Mouse (Mus musculus) c-Kit-negative CD71-positive TER-119-positive erythroid progenitor cells, embryonic 14.5 days (primary cell): ENCODE data around the gene Mycbp2.

ENCODE experiments used
- DNase-seq: peaks from one replicate; pipeline ENCODE4 v3.0.0-alpha.2; 2013; ENCODE audit warnings: low read depth, low spot score

Mycbp2 gene

DNA sequence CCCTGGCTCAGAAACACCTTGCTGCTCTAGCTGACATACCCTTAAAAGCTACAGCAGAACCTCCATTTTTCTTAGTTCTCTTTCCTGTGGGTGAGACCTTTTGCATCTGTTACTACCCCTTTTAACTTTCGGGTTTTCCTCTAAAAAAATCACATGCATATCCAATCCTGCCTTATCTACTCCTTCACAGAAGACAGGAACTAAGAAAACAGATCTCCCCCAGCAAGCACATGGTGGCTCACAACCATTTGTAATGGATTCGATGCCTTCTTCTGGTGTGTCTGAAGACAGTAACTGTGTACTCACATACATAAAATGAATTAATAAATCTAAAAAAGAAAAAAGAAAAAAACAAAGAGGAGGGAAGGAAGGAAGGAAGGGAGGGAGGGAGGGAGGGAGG is 87.9 kb downstream of the Mycbp2 start:
- no peak for DNase-seq

DNA sequence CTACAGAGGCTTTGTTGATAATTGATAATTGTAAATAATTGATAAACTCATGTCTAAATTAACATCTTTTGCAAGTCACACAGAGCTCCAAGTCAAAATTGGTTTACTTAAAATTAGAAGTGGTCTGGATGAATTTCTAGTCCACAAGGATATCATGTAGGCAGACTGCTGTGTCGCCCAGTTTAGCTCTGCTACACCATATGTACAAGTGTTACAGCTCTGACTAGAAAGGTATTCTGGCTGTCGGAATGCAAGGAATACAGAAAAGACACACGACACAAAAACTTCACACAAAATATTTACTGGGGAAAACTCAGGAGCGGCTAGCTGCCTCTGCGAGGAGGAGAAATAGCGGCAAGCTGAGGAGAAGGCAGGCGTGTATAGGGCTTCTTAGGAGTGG is 89.7 kb downstream of the Mycbp2 start:
- no peak for DNase-seq

DNA sequence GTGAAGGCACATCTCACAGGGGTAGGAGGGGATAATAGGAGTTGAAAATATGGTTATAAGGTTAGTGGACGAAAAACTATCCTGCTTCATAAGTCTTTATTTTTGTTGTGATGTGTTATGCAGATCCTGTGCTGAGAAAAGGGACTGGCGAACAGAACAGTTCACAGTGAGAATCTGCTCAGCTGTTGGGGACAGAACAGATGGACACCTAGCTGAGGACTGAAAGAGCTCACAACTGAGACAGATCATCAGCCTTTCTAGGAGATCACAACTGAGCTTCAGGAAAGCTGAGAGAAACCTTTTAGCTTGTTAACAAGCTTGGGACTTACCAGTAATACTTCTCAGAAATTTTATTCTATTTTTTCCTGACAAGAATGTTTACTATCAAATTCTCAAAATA is 92.3 kb downstream of the Mycbp2 start:
- DNase-seq = no peak

DNA sequence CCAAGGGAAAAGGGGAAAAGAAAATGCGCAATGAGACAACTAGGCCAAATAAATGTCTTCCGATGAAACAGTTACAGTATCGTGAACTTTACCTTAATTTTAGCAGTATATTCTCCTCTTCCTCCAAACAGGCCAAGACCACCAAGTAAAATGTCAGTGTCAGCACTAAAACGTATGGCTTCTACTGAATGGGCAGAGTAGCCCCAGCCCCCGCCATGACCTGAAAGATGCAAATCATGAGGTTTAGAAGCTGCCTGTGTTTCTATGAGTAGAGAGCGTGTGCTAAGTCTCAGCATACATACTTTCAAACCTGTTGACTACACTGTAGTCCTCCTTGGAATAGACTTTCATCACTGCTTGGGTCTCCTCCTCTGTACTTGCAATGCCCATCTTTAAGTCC is 104.6 kb downstream of the Mycbp2 start:
- DNase-seq = no peak

DNA sequence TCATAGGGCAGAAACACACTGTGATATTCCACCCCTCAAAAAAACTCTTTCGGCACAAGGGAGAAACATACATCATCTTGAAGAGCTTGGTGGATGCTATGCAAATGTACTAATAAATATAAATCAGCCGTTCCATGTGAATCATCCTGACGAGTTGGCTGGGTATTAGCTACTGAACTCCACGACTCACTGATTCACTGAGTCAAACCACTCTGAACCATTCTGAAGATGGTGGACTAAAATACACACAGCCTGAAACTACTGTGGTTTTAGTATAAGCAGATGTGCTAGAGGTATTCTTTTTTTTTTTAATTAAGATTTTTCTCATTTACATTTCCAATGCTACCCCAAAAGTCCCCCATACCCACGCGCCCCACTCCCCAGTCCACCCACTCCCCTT is 111.8 kb downstream of the Mycbp2 start:
- DNase-seq = no peak

DNA sequence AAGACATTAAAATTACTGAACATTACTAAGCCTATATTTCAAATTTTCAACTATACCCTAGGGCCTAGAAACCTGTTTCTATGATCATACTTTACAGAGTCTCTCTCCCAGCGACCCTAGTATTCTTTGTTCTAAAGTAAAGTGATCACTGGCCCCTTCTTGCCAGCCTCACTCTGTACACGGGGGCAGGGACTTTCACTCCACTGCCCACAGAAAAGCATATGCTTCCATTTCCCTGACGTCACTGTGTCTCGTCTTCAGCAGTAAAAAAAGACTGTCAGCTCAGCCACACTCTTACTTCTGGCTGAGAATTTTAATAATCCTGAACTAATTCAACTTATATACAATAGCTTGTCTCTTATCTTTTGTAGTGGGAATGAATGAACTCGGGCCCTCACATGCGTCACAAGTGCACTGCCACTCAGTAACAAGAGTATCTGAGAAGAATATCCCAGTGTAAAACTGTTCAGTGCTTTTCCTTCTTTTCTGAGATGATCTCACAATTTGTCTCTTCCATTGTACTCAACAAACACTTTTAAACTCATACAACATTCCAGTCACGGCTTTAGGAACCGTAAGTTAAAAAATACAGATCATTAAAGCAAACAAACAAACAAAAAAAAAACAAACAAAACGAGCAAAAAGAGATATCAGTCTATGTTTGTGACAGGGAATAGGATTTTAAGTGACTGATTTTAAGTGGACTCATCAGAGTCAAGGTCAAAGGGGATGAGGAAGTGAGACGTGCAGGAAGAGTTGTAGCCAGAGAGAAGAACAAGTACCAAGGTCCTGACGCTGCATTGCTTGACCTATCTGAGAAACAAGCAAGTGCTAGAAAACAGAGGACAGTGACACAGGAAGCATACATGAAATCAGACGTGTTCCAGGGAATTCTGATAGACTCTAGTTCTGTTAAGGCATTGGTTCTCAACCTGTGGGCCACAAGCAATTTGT is 112.7 kb downstream of the Mycbp2 start:
- no peak for DNase-seq

DNA sequence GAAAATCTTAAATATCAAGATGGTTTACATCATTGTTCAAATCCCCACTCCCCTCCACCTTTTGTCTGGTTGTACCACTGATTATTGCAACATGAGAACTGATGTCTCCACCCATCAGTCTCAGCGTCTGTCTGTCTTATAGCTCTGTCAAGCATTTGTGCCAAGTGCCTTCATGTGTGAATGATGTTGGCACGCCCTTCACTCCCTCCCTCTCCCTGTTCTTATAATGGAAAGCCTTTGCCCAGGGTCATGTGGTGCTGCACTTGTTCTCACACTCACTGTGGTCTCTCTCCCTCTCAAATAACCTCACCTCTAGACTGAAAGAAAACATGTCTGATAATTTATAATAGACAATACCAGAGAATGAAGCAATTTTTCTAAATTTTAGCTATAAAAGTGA is 124.3 kb downstream of the Mycbp2 start:
- no peak for DNase-seq

DNA sequence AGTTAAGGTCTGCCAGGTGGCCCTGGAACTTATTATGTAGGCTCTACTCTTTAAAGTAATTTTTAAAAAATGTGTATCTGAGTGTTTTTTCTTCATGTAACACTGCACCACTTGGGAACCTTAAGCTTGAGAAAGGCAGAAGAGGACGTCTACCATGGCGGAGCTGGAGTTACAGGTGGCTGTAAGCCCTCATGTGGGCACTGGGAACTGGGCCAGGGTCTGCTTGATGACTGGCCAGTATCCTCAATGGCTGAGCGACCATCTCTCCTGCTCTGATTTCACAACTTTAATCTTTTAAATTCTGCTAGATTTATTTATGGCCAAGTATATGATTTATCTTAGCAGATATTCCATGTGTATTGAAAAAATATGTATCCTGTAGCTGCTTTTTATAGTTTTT is 124.9 kb downstream of the Mycbp2 start:
- no peak for DNase-seq

DNA sequence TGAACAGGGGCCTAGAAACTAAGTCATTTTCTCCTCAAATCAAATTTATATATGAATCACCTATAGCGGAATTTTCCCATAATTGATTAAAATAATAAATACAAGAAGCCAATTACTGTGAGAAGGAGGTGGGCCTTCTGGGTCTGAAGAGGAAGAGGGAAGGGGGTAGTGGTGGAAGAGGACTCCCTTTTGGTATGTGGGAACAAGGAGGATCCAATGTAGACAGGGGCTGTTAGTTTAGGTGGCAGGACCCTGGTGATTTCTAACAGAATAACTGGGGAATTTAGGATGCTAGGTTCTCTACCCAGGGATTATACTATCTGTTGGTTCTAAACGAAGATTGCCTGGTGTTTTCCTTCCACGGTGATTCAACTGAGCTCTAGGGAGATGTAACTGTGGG is 130.3 kb downstream of the Mycbp2 start:
- DNase-seq = no peak

DNA sequence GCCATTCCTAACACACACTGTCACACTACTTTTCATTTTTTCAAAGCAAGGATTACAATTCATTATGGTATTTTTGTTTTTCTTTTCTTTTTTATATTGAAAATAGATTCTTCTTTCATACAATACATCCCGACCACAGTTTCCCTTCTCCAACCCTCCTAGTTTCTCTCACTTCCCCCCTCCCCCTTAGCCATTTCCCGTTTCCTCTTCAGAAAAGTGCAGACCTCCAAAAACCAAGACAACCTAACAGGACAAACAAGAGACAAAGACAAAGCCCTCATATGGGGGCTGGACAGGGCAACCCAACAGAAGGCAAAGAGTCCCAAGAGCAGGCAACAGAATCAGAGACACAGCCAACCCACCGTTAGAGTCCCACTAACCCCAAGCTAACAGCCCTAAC is 160.0 kb downstream of the Mycbp2 start:
- no peak for DNase-seq

DNA sequence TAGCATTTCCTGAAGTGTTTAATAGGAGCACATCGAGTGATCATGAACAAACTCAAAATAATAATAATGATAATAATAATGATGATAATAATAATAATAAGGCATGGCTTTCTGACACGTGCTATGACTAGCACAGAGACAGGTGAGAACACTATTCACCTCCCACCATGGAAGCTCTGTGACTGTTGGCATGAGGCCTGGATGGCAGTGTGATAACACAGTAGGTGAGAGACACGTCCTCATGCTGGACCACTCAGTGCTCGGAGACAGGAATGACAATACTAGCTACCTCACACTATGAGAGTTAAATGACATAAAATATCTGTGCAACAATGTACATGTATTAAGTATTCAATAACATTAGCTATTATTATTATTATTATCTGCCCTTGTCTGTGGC is 160.5 kb downstream of the Mycbp2 start:
- no peak for DNase-seq

DNA sequence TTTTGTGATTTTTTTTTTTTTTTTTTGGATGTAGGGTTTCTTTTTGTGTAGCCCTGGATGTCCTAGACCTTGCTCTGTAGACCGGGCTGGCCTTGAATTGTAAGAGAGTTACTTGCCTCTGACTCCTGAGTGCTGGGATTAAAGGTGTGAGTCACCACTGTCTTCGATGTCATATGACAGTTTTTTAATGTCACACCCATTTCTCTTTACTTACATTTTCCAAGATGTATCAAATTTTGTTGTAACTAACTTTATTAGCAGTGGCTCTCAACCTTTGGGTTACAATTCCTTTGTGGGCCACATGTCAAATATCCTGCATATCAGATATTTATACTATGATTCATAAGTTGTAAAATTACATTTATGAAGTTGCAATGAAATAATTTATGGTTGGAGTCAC is 166.5 kb downstream of the Mycbp2 start:
- DNase-seq = no peak

DNA sequence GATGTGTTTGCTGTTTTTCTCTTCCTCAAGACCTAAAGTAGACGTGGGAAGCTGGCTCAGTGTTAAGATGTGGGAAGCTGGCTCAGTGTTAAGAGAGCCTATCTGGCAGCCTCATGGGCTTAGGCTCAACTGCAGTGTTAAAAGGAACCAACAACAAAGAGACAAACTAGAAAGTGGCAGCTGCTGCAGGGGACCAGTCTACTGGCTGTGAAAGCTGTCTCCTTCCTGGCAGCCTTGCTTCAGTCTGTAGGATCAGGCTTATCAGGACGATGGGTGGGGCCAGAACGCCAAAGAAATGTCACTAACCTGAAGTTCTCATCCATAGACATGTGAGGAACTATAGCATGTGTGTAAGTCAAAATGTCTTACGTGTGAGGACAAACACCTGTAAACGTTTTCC is 183.7 kb downstream of the Mycbp2 start:
- no peak for DNase-seq

DNA sequence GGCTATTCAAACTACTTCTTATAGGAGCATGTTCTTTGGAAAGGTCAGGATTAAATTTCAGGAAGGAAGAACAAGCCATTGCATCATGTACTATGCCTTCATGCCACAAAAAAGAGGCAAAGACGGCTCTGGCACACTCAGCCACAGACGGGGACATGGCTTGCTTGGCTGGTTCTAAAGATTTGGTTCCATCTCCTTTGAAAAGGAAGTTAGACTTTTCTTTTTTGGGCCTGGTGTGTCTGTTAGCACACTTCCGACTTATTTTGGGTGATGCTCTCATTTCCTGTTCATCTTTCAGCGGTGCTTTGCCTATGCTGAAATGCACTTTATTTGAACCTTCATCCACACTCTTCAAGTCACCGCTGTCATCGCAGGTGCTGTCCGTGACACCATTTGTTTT is 190.9 kb downstream of the Mycbp2 start:
- DNase-seq = no peak

DNA sequence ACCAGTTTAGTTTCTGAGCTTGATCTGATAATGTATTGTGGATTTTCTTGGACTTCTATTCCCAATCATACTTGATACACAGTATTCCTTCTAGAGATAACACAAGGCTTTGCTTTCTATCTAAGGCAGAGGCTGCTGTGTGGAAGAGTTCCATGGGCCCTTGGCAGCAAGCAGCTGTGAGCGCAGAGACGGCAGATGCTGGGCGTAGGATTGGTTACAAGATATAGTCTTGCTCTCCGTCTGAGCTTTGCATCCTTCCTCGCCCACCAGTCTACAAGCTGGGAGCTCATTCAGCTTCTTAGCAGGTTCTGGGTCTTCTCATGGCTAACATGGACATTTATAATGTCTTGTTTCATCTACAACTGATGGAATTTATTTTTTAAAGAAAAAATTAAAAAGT is 196.5 kb downstream of the Mycbp2 start:
- DNase-seq = no peak

DNA sequence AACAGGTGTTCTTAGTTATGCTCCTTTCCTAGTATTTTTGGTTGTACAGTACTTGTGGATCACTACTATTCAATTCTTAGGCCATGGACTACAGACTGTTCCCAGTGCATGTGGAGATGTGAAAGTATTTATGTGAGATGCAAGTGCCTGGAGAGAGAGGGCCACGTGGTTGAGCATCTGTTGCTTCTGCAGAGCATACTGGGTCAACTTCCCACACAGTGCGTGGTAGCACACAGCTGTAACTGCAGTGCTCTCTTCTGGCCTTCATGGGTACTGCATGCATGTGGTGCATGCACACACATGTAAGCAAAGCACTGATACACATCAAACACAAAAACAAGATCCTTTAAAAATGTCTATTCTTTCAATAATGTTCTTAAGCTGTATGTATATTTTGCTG is 214.6 kb downstream of the Mycbp2 start:
- DNase-seq = peak; percentile 47

DNA sequence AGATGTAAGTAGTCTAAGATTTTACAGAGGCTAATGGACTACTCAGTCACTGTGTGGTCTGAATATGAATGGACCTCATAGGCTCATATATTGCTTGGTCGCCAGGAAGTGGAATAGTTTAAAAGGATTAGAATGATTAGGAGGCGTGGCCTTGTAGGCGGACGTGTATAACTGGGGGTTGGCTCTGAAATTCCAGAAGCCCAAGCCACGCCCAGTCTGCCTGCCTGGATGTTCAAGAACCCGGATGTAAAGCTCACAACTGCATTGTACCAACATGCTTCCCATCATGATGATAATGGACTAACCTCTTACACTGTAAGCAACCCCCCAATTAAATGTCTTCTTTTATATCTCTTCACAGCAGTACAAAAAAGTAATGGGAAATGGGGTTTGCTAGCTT is 220.9 kb downstream of the Mycbp2 start:
- DNase-seq = no peak

DNA sequence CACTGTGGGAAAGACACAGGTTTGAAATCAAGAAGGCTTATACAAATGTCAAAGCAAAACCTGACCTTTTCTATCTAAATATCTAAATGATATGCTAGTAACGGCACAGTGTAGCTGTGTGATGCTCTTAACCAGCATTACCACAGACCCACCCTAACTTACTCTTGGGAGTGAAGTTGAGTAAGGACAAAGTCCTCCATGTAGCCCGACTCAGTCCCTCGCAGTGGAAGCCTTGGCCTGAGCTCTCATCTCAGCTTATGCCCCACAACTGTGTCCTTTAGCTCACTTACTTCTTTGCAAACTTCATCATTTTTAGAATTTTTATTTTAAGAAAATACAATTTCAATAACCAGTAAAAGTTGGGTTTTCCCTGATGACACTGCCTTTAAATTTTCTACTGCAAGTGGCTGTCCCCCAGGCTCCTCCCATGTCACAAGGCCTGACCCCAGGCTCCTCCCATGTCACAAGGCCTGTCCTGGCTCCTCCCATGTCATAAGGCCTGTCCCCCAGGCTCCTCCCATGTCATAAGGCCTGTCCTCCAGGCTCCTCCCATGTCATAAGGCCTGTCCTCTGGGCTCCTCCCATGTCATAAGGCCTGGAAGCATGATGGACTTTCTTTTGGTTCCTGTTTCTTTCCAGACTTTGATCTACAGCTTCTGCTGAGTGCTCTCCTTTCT is 231.5 kb downstream of the Mycbp2 start:
- DNase-seq = peak; percentile 42

DNA sequence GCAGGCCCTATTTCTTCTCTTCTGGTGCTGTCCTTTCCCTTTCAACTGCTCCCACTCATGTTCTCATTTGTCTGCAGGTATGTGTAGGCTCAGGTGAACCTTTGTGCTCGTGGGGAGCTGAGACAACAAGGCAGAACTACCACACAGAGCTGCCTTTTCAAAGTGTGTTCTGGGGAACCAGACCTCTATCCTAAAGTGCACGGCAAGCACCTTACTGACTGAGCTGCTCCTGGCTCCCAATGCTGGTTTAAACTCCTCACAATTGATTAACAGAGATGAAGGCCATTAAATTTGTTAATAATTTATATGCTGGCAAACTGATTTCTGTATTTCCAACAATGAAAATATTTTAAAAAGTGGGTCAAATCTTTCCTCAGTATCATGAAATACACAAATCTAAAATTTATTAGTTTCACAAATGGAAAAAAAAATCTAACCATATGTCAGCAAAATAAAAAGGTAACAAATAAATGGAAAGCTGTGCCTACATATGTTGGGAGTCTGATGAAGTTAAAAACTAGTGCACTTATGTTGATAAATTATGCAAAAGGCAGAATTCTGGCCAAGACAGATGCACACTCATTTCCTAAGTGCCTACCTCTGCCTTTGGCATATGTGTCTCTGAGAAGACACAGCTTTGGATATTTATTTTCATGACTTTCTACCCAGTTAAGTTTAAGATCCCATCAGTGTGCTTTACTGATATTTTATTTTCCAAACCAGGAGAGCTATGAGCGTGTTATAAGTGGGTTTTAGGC is 233.8 kb downstream of the Mycbp2 start:
- no peak for DNase-seq

DNA sequence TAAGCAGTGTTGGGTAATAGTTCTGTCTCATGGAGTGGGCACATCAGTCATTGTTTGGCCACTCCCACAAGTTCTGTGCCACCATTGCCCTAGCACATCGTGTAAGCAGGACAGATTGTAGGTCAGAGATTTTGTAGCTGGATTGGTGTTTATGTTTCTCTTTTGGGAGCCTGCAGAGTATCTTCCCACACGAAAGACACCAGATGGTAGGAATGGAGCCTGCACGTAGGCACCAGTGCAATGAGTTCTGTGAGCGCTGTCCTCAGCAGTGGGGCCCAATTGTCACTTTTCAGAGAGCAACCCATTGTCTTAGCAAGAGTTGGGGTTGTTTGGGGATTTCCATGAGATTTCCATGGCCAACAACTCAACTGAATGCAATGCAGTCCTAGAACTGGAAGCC is 236.6 kb downstream of the Mycbp2 start:
- no peak for DNase-seq

DNA sequence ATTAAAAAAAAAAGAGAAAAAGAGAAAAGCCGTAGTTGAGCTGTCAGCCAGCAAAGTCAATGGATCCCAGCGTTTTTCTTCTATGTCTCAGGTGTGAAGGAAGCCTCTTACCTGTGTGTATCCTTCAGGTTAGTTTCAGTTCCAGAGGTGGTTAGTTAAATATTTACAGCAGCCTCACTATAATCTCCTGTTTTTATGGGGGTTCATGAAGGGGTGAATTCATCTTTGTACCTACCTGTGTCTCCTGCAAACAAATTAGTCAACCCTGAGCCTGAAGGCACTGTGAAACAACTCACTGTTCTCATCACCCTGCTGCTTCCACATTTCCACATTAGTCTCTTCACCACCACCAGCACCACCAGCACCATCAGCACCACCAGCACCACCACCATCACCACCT is 240.3 kb downstream of the Mycbp2 start:
- no peak for DNase-seq

DNA sequence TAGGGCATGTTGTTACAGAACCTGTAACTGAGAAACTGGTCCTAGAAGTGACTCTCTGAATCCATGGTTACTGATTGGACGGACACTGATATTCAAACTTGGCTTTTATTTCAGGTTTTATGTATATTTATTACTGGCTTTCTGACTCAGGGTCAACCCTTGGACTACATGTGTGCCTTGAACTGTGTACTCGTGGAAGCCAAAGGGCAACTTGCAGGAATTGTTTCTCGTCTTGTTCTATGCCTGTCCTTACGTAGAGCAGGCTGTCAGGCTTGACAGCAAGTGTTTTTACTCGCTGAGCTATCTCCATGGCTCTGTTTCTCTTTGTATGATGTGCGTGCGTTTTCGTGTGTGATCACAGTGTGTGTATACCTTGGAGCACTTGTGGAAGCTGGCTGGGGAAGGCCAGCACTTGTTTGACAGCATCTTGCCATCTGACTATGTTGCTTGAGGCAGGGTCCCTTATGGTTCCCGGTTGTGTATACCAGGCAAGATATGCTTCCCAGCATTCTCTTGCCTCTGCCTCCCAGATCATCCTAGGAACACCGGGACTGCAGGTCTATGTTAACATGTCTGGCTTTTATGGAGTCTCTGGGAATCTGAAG is 243.8 kb downstream of the Mycbp2 start:
- no peak for DNase-seq
